Mouse (Mus musculus) neural tube, embryonic 10.5 days (tissue): ENCODE measurements around the gene Flot1.
"Not testable (repeated sequence)": the region's sequence is repeated elsewhere in the genome, so short reads cannot be mapped to it uniquely, and the experiment has no call there.

Experiments
- DNase-seq: peaks from one replicate; pipeline ENCODE4 v3.0.0-alpha.2; 2017; ENCODE audit warnings: low spot score; ENCODE audit errors: extremely low spot score

Flot1 gene

DNA sequence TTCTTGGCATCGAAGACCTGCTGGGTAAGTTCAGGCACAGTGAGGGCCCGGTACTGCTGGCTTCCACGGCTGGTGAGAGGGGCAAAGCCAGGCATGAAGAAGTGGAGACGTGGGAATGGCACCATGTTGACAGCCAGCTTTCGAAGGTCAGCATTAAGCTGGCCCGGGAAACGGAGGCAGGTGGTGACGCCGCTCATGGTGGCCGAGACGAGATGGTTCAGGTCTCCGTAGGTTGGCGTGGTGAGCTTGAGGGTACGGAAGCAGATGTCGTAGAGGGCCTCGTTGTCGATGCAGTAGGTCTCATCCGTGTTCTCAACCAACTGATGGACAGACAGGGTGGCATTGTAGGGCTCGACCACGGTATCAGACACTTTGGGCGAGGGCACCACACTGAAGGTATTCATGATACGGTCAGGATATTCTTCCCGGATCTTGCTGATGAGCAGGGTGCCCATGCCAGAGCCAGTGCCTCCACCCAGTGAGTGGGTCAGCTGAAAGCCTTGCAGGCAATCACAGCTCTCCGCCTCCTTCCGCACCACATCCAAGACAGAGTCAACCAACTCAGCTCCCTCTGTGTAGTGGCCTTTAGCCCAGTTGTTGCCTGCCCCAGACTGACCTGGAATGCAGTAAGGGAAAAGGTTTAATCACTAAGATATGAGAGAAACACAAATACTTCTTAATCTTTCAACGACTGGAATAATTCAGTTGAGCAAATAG is 12.6 kb downstream of the Flot1 start:
- no peak for DNase-seq

- DNase-seq = peak; percentile 65
These were observed 13.3 kb downstream of the Flot1 start for GRCm38 (mm10) chr17:35836178-35836965.

GRCm38 (mm10) chr17:35836991-35837422 is 14.0 kb downstream of the Flot1 start:
- peak; percentile 93 for DNase-seq

- peak; percentile 72 for DNase-seq
These were observed 14.5 kb downstream of the Flot1 start for GRCm38 (mm10) chr17:35837487-35837886.

DNA sequence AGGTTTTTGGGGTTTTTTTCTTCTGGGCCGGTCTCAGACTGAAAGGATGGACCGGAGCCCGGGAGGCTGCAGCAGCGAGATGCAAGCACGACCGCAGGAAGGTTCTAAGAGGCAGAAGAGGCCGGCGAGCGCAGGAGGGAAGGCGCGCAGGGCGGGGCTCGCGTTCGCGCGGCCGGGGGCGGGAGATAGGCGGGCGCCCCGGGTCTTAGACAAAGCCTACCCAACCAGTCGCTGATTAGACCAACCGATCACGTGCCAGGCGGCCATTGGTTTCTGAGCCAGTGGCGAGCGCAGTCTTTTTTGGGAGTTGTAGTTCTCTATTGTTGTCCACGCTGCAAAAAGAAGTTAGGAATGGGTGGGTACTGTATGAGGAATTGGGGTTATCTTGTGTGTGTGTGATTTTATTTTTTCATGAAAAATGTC is 15.1 kb downstream of the Flot1 start, which contains the start of gene Tubb5:
Gene Tubb5, minus strand, starts transcription at position 185 of the 423 bp plus-strand sequence.
- peak; percentile 92 for DNase-seq

DNA sequence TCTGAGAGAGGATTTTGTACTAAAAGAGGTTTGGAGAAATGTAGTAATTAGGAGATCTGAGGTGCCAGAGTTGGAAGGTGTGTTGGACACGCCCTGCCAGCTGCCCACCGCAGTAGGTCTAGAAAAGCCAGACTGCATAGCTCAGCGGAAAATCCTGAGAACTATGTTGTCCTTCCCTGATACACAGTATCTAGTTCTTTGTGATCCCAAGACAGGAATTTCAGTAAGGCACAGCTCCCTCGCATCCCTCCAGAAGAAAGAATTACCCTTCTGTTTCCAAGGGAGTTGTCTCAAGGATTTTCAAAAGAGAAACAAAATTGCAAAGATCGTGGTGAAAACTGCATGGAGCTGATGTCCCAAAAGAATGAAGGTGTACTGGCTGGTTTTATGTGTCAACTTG is 15.5 kb downstream of the Flot1 start:
- peak; percentile 52 for DNase-seq

DNA sequence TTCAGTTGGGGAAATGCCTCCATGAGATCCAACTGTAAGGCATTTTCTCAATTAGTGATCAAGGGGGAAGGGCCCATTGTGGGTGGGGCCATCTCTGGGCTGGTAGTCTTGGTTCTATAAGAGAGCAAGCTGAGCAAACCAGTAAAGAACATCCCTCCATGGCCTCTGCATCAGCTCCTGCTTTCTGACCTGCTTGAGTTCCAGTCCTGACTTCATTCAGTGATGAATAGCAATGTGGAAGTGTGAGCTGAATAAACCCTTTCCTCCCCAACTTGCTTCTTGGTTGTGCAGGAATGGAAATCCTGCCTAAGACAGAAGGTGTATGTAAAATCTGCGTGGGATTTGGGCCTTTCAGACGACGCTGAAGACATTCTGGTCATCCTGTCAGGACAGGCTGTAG is 16.0 kb downstream of the Flot1 start:
- not testable (repeated sequence) for DNase-seq

- DNase-seq = no peak
These were observed 17.5 kb downstream of the Flot1 start for GRCm38 (mm10) chr17:35840561-35840960.

- peak; percentile 98 for DNase-seq
These were observed 18.3 kb downstream of the Flot1 start, which contains the start of gene Mdc1 for GRCm38 (mm10) chr17:35841076-35841950. Gene Mdc1, plus strand, starts transcription at chr17:35841515.

DNA sequence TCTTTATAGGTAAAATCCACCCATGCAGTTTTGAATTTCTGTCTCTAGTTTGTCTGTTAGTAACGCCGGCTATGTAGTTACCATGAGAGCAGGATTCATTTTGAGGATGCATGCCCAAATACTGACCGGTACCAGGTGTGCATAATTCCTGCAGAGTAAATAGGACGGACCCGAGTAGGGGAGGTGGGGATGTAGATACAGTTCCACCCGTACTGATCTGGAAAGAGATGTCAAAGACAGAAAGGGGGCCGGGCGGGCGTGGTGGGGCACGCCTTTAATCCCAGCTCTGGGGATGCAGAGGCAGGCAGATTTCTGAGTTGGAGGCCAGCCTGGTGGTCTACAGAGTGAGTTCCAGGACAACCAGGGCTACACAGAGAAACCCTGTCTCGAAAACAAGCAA is 19.0 kb downstream of the Flot1 start:
- peak; percentile 25 for DNase-seq

DNA sequence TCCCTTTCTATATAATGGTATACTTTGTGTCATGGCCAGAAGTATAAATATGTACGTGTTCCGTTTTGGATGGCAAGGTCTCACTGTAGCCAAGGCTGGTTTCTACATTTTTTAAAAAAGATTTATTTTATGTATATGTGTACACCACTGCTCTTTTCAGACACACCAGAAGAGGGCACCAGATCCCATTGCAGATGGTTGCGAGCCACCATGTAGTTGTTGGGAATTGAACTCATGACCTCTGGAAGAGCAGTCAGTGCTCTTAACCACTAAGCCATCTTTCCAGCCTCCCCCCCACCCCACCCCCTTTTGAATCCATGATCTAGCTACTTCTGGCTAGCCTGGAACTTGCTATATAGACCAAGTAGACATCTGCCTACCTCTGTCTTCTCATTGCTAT is 20.5 kb downstream of the Flot1 start:
- no peak for DNase-seq

- DNase-seq = no peak
These were observed 25.1 kb downstream of the Flot1 start for GRCm38 (mm10) chr17:35848112-35848511.

DNA sequence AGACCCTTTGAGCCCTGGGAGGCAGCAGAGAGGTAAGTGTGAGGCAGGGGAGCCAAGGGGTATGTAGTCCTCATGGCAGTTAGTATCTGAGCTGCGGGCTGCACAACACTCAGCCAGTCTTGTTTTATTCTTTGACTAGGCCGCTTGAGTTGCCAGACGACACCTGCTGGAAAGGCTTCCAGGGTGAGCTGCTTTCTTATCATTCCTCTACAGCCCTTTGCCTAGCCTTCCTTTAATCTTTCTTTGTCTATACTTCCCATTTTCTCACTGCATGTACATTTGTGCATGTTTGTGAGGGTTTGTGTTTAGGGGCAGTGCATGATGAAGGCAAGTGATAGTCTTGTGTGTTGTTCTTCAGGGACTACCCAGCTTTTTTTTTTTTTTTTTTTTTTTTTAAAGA is 27.9 kb downstream of the Flot1 start:
- no peak for DNase-seq

DNA sequence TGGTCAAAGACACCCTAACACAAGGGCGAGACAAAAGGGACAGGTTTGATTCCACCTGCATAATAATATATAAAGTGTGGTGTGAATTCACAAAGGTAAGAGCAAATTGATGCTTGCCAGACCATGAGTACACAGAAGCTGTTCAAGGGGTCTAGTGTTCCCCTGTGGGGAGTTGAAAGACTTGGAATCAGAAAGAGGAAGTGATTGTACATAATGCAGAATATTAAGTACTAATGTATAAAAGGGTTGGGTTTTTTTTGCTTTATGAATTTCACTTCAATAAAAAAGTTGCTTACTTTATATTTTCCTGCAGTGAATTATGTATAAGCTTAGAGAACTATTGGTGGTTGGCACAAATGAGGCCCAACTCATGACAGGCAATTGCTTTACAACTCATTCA is 36.3 kb downstream of the Flot1 start:
- no peak for DNase-seq

DNA sequence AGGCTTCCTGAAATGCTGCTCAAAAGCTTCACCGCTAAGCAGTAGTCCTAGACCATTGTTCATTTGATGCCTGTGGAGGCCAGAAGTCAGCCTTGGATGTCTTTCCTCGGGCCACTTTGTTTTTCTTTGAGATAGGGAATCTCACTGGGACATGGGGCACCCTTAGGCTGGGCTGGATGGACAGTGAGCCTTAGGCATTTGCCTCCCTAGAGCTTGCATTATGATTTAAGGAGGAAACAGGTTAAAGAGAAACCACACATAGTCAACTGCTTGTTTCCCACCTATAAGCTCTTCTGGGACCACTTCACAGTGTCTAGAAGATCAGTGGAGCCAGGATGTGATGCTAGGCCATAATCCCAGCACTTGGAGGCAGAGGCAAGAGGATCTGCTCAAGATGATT is 36.8 kb downstream of the Flot1 start:
- no peak for DNase-seq

DNA sequence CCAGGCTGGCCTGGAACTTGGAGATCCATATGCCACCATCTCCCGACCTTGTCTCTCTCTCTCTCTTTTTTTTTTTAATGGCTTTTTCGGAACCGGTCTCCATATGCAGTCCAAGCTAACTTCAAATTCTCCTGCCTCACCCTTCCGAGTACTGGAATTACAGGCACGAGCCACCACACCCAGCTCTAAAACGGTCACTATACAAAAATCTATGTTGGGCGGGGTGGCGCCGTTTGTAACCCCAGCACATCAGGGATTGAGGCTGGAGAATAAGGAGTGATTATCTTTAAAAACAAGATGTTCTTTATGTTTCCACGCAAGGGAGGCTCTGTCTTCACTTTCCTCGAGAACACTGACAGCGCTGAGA is 37.8 kb downstream of the Flot1 start:
- peak; percentile 22 for DNase-seq

DNA sequence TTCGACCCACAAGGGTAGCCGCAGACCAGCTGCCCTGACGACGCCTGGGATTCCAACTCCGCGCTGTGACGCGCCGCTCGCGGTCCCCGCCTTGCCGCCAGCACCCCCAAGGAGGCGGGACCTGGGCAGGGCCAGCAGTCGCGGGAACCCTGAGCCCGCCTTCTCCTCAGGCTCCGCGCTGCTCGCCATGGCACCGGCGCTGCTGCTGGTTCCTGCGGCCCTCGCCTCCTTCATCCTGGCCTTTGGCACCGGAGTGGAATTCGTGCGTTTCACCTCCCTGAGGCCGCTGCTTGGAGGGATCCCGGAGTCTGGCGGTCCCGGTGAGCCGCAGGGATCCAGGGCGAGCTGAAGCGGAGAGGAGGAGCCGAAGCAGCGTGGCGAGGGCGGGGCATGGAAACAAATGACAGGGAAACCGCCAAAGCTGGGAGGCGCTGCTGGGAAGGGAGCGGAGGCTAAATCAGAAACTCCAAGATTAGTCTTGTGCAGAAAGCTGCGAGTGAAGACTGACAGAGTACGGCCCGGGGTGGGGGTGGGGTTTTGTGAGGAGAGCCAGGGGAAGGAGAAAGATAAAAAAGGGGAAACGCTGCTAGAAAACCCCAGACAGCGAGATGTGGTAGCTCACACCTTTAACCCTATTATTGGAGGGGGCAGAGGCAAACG is 38.3 kb downstream of the Flot1 start, which contains the start of gene Nrm:
Gene Nrm, plus strand, starts transcription at position 121 of the 660 bp plus-strand sequence.
- DNase-seq = peak; percentile 92

DNA sequence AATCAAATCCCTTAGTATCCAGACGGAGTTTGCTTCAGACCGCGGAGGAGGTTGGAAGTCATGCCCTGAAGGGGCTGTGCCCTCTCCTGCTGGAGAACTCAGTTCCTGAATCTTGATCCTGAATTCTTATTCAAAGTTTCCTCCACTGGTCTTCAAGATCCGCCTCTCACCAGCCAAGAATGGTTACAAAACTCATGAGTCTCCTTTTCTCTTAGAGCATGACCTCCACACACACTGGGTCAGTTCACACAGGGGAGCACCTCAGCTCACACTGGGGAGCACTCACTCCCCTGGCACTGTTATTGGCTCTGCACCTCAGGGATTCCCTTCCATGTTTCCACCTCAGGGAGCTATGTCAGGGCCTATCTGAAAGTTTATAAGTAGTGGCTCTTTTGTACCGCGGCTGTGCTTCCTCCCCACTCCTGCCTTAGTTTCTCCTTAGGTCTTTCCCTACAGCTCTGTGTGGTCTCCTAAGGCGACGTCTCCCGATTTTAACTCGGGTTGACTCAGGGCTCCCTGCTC is 41.9 kb downstream of the Flot1 start:
- DNase-seq = peak; percentile 34

DNA sequence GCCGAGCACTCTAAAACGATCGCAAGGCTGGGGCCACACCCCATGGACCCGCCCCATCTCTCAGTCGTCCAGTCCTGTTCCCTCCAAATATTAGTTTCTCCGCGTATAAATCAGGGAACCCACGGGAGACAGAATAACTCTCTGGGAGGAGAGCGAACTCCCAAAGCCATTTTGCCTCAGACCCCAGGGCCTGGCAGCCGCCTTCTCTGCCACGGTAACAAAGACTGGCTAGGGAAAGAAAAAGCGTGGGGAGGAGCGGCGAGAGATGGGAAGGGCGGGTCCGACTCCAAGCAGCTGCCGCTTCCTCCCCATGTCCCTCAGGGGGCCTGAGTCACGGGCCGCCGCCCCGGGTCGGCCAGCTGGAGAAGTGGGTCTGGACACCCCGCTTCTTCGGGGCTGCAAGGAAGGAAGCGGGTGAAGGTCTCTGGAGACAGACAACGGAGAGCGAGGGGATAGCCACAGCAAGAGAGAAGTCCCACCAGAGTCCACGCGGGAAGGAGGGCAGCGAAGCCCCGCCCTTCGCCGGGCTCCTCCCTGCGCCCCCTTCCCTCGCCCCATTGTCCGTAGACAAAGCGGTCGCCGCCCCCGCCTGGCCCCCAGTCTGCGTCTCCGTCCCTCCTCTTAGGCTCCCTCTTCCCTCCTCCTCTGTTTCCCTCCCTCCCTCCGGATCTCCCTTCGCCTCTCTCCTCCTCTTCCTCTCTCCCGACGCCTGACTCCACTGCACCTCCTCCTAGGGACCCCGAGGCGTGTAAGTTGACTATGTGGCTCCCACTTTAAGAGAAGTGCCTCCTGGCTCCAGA is 42.7 kb downstream of the Flot1 start, which contains the start of gene Ppp1r18:
Gene Ppp1r18, plus strand, starts transcription at position 113 of the 800 bp plus-strand sequence.
- DNase-seq = peak; percentile 88
